Mouse (Mus musculus): ENCODE data around the gene Pim3. TPM values are rescaled to one million over a fixed set of nuclear protein-coding genes. Genes with fewer than 3 reads are reported as not detected.
"Not testable (repeated sequence)": the region's sequence is repeated elsewhere in the genome, so short reads cannot be mapped to it uniquely, and the experiment has no call there.

Pim3 gene
- 9.0 and 13.4 TPM in 2 replicates for polyA plus RNA-seq (2011; ENCODE audit: insufficient read depth, insufficient read length, low replicate concordance, missing spikeins)

- Histone ChIP-seq H3K4me1 (ENCODE audit: control insufficient read depth, insufficient read depth, low read length) (peaks cover 3% of the 10 kb centered on the region; the same call in 1 of the 2 replicates), H3K27ac (ENCODE audit: control insufficient read depth, insufficient read depth, low read depth, low read length, poor library complexity) (peak within 1 kb of the TSS; percentile 99), H3K4me3 (replicated peaks; ENCODE audit: control insufficient read depth, low read depth, low read length) (peak within 1 kb of the TSS; percentile 90)
- TF ChIP-seq POLR2A (IDR thresholded peaks at IDR 0.05; ENCODE audit: borderline replicate concordance, control insufficient read depth, low read depth, low read length) = peak; percentile 84; the same call in 1 of the 2 replicates
- no peak for TF ChIP-seq CTCF (IDR thresholded peaks at IDR 0.05; ENCODE audit: control insufficient read depth, insufficient read depth, low read length)
- under 1% methylated on average over 107 of the region's 107 CpGs for WGBS
Measured at GRCm38 (mm10) chr15:88861772-88862622, at the start of gene Pim3. Pim3 (plus strand) TSS chr15:88862186.

GRCm38 (mm10) chr15:88813262-88813661, 48.7 kb upstream of the Pim3 start:
- TF ChIP-seq POLR2A (IDR thresholded peaks at IDR 0.05; ENCODE audit: borderline replicate concordance, control insufficient read depth, low read depth, low read length) (no peak), CTCF (IDR thresholded peaks at IDR 0.05; ENCODE audit: control insufficient read depth, insufficient read depth, low read length) (no peak)
- WGBS = 84% methylated on average over 3 of the region's 3 CpGs
- Histone ChIP-seq H3K4me3 (replicated peaks; ENCODE audit: control insufficient read depth, low read depth, low read length) (no peak overlapping the region), H3K27ac (ENCODE audit: control insufficient read depth, insufficient read depth, low read depth, low read length, poor library complexity) (no peak overlapping the region), H3K4me1 (ENCODE audit: control insufficient read depth, insufficient read depth, low read length) (no peaks in the 10 kb centered on the region)

GRCm38 (mm10) chr15:88813873-88814272, 48.1 kb upstream of the Pim3 start:
- H3K4me1 ChIP-seq (ENCODE audit: control insufficient read depth, insufficient read depth, low read length); H3K27ac ChIP-seq (ENCODE audit: control insufficient read depth, insufficient read depth, low read depth, low read length, poor library complexity); H3K4me3 ChIP-seq (replicated peaks; ENCODE audit: control insufficient read depth, low read depth, low read length): not testable (repeated sequence)
- WGBS = 93% methylated on average over 2 of the region's 2 CpGs

GRCm38 (mm10) chr15:88814411-88815047, 47.5 kb upstream of the Pim3 start:
- WGBS = 92% methylated on average over 11 of the region's 11 CpGs
- TF ChIP-seq POLR2A (IDR thresholded peaks at IDR 0.05; ENCODE audit: borderline replicate concordance, control insufficient read depth, low read depth, low read length) = no peak
- Histone ChIP-seq H3K4me1 (ENCODE audit: control insufficient read depth, insufficient read depth, low read length) (no peaks in the 10 kb centered on the region), H3K27ac (ENCODE audit: control insufficient read depth, insufficient read depth, low read depth, low read length, poor library complexity) (no peak overlapping the region), H3K4me3 (replicated peaks; ENCODE audit: control insufficient read depth, low read depth, low read length) (no peak overlapping the region)

- Histone ChIP-seq H3K4me3 (replicated peaks; ENCODE audit: control insufficient read depth, low read depth, low read length) (no peak overlapping the region), H3K4me1 (ENCODE audit: control insufficient read depth, insufficient read depth, low read length) (no peaks in the 10 kb centered on the region), H3K27ac (ENCODE audit: control insufficient read depth, insufficient read depth, low read depth, low read length, poor library complexity) (no peak overlapping the region)
- 36% methylated on average over 6 of the region's 6 CpGs for WGBS
- no peak for TF ChIP-seq CTCF (IDR thresholded peaks at IDR 0.05; ENCODE audit: control insufficient read depth, insufficient read depth, low read length)
- no peak for TF ChIP-seq POLR2A (IDR thresholded peaks at IDR 0.05; ENCODE audit: borderline replicate concordance, control insufficient read depth, low read depth, low read length)
Measured at GRCm38 (mm10) chr15:88815196-88815700, 46.7 kb upstream of the Pim3 start.

- WGBS = under 1% methylated on average over 88 of the region's 88 CpGs
- Histone ChIP-seq H3K4me1 (ENCODE audit: control insufficient read depth, insufficient read depth, low read length) (peaks cover 2% of the 10 kb centered on the region; the same call in 1 of the 2 replicates), H3K4me3 (replicated peaks; ENCODE audit: control insufficient read depth, low read depth, low read length) (peak within 1 kb of the TSS; percentile 79), H3K27ac (ENCODE audit: control insufficient read depth, insufficient read depth, low read depth, low read length, poor library complexity) (peak within 1 kb of the TSS; percentile 75)
- peak; percentile 83; the same call in 1 of the 2 replicates for TF ChIP-seq POLR2A (IDR thresholded peaks at IDR 0.05; ENCODE audit: borderline replicate concordance, control insufficient read depth, low read depth, low read length)
- TF ChIP-seq CTCF (IDR thresholded peaks at IDR 0.05; ENCODE audit: control insufficient read depth, insufficient read depth, low read length) = no peak
Measured at GRCm38 (mm10) chr15:88819026-88819905, 42.7 kb upstream of the Pim3 start, which contains the start of the genes Alg12 and Creld2. Alg12 (minus strand) TSS chr15:88819318. Creld2 (plus strand) TSS chr15:88819646.

- H3K4me1 ChIP-seq (ENCODE audit: control insufficient read depth, insufficient read depth, low read length) = peaks cover 2% of the 10 kb centered on the region; the same call in 1 of the 2 replicates
- TF ChIP-seq CTCF (IDR thresholded peaks at IDR 0.05; ENCODE audit: control insufficient read depth, insufficient read depth, low read length) (no peak), POLR2A (IDR thresholded peaks at IDR 0.05; ENCODE audit: borderline replicate concordance, control insufficient read depth, low read depth, low read length) (no peak)
- peak overlapping the region; percentile 76 for H3K4me3 ChIP-seq (replicated peaks; ENCODE audit: control insufficient read depth, low read depth, low read length)
- under 1% methylated on average over 23 of the region's 23 CpGs for WGBS
- no peak overlapping the region for H3K27ac ChIP-seq (ENCODE audit: control insufficient read depth, insufficient read depth, low read depth, low read length, poor library complexity)
Measured at GRCm38 (mm10) chr15:88819906-88820303, 42.1 kb upstream of the Pim3 start.
